Mouse (Mus musculus) brain, embryonic 18.5 days (tissue): Measurements from ENCODE around the gene Foxp1.

ENCODE experiments used
- DNase-seq: peaks from one replicate; pipeline ENCODE4 v3.0.0-alpha.2; 2012; ENCODE audit warnings: low read depth, low spot score

Gene Foxp1

GRCm38 (mm10) chr6:99359765-99360499 is 162.6 kb downstream of the Foxp1 start:
- no peak for DNase-seq

- no peak for DNase-seq
These were observed 163.4 kb downstream of the Foxp1 start for GRCm38 (mm10) chr6:99359036-99359698.

- no peak for DNase-seq
These were observed 164.6 kb downstream of the Foxp1 start for GRCm38 (mm10) chr6:99357931-99358330.

- DNase-seq: no peak
These were observed 168.2 kb downstream of the Foxp1 start for GRCm38 (mm10) chr6:99354338-99354737.

GRCm38 (mm10) chr6:99353441-99353840 is 169.1 kb downstream of the Foxp1 start:
- no peak for DNase-seq

GRCm38 (mm10) chr6:99350566-99350965 is 172.0 kb downstream of the Foxp1 start:
- no peak for DNase-seq

GRCm38 (mm10) chr6:99350156-99350555 is 172.4 kb downstream of the Foxp1 start:
- DNase-seq: no peak

- DNase-seq: no peak
These were observed 174.7 kb downstream of the Foxp1 start for GRCm38 (mm10) chr6:99347836-99348235.

GRCm38 (mm10) chr6:99344966-99345365 is 177.6 kb downstream of the Foxp1 start:
- no peak for DNase-seq

- DNase-seq: no peak
These were observed 178.2 kb downstream of the Foxp1 start for GRCm38 (mm10) chr6:99344357-99344756.

- no peak for DNase-seq
These were observed 178.7 kb downstream of the Foxp1 start for GRCm38 (mm10) chr6:99343815-99344214.

- no peak for DNase-seq
These were observed 180.1 kb downstream of the Foxp1 start for GRCm38 (mm10) chr6:99342416-99342815.

- DNase-seq: no peak
These were observed 181.6 kb downstream of the Foxp1 start for GRCm38 (mm10) chr6:99340902-99341301.

- no peak for DNase-seq
These were observed 182.4 kb downstream of the Foxp1 start for GRCm38 (mm10) chr6:99339986-99340721.

GRCm38 (mm10) chr6:99339343-99339620 is 183.2 kb downstream of the Foxp1 start:
- no peak for DNase-seq

GRCm38 (mm10) chr6:99338593-99339342 is 183.8 kb downstream of the Foxp1 start:
- no peak for DNase-seq

- no peak for DNase-seq
These were observed 184.3 kb downstream of the Foxp1 start for GRCm38 (mm10) chr6:99338174-99338573.

GRCm38 (mm10) chr6:99337575-99337974 is 184.9 kb downstream of the Foxp1 start:
- DNase-seq: no peak

- no peak for DNase-seq
These were observed 186.3 kb downstream of the Foxp1 start for GRCm38 (mm10) chr6:99336191-99336590.

GRCm38 (mm10) chr6:99335174-99335830 is 187.2 kb downstream of the Foxp1 start:
- no peak for DNase-seq

- no peak for DNase-seq
These were observed 188.3 kb downstream of the Foxp1 start for GRCm38 (mm10) chr6:99334255-99334654.

- DNase-seq: no peak
These were observed 189.4 kb downstream of the Foxp1 start for GRCm38 (mm10) chr6:99333127-99333526.
